Mouse (Mus musculus) ES-E14 (cell line): ENCODE measurements at regions not wholly inside any gene's neighbourhood (a gene's known extent, or its start where the extent isn't known, plus 50 kb on each side); places are given as distances from the start of the nearest gene placed in this dataset.

Experiments
- CHD2 ChIP-seq: IDR thresholded peaks from 2 replicates; pipeline ENCODE4 v1.6.1; 2014; ENCODE audit warnings: mild to moderate bottlenecking, low read depth, low read length, inconsistent platforms
- ZNF384 ChIP-seq: IDR thresholded peaks from 2 replicates; pipeline ENCODE4 v1.6.1; 2012; ENCODE audit warnings: low read depth, low read length, inconsistent platforms

GRCm38 (mm10) chr1:88777009-88777408, 75.0 kb upstream of the Arl4c start:
- TF ChIP-seq CHD2, result no peak
- no peak for TF ChIP-seq ZNF384
